Mouse (Mus musculus) neural tube, embryonic 14.5 days (tissue): ENCODE data around the gene Snip1. TPM values are rescaled to one million over a fixed set of nuclear protein-coding genes. Genes with fewer than 3 reads are reported as not detected.

ENCODE experiments used
- polyA plus RNA-seq: library from polyadenylated mRNA; unstranded; fragments of >200 nt; fragmentation: Nextera tagmentation; extraction: Ambion mirVana; gene quantifications from 2 replicates; pipeline ENCODE4 v1.2.1, GENCODE M21; 2014

The Snip1 gene
- polyA plus RNA-seq, 1 experiment from 2014 or later, result 24.0 TPM

Other genes starting within 250 kb of the Snip1 start
- 48.8 and 51.4 TPM in 2 replicates for gene Yrdc, start 216.0 kb upstream of the Snip1 start, polyA plus RNA-seq
- gene 1110065P20Rik, start 215.5 kb upstream of the Snip1 start, polyA plus RNA-seq, result 86.5 and 104 TPM in 2 replicates
- 16.5 and 19.0 TPM in 2 replicates for gene Maneal, start 204.5 kb upstream of the Snip1 start, polyA plus RNA-seq
- 7.4 and 9.3 TPM in 2 replicates for gene Epha10, start 185.8 kb upstream of the Snip1 start, polyA plus RNA-seq
- gene 9930104L06Rik, start 129.6 kb upstream of the Snip1 start, polyA plus RNA-seq, result 6.0 and 6.7 TPM in 2 replicates
- 12.7 and 17.5 TPM in 2 replicates for gene Cdca8, start 127.4 kb upstream of the Snip1 start, polyA plus RNA-seq
- gene Rspo1, start 80.2 kb upstream of the Snip1 start, polyA plus RNA-seq, result 0.99 and 1.0 TPM in 2 replicates
- 89.6 and 99.9 TPM in 2 replicates for gene Gnl2, start 50.1 kb upstream of the Snip1 start, polyA plus RNA-seq
- gene Dnali1, start 969 bp upstream of the Snip1 start, polyA plus RNA-seq, result 0.64 and 1.1 TPM in 2 replicates
- 173 and 179 TPM in 2 replicates for gene Meaf6, start 18.5 kb downstream of the Snip1 start, polyA plus RNA-seq
- gene Zc3h12a, start 61.2 kb downstream of the Snip1 start, polyA plus RNA-seq, result 0.22 and 0.51 TPM in 2 replicates